Mouse (Mus musculus) E14TG2a.4 (cell line): ENCODE measurements around the gene Alg2.

Source experiments
- CTCF ChIP-seq: conservative IDR thresholded peaks from 2 replicates; pipeline ENCODE4 v1.5.1; 2014; ENCODE audit warnings: low read length
- NANOG ChIP-seq: IDR thresholded peaks from 2 replicates; pipeline ENCODE4 v1.6.1; 2014; ENCODE audit warnings: borderline replicate concordance, low read length, mixed read lengths
- POU5F1 ChIP-seq: IDR thresholded peaks from 2 replicates; pipeline ENCODE4 v1.6.1; 2014; ENCODE audit warnings: low read length, borderline replicate concordance

- TF ChIP-seq CTCF (no peak), POU5F1 (no peak), NANOG (no peak)
Observed at GRCm38 (mm10) chr4:47493456-47493855, 19.3 kb upstream of the Alg2 start.
